Mouse (Mus musculus) liver, embryonic 14.5 days (tissue): ENCODE results near the gene Camk2d. TPM values are rescaled to one million over a fixed set of nuclear protein-coding genes. Genes with fewer than 3 reads are reported as not detected.

Source experiments
- ATAC-seq: fragments of 200-750 bp; cut with Nextera tagmentation; 2 replicates; pipeline ENCODE4 v1.8.0; 2017; ENCODE audit warnings: moderate number of reproducible peaks, mild to moderate bottlenecking, moderate library complexity; ENCODE audit not compliant: insufficient read depth
- DNase-seq, 3 experiments: peaks; one replicate each; pipeline ENCODE4 v3.0.0-alpha.2; 2012 to 2013; ENCODE audit warnings: low read depth in 3 of 3, low spot score in 3 of 3
- H3K27ac ChIP-seq: fragments of 300-500 bp; sonication (generic); 2 replicates; pipeline ENCODE4 v1.5.1; 2014; ENCODE audit warnings: moderate library complexity, mild to moderate bottlenecking, control low read depth, inconsistent platforms
- H3K27me3 ChIP-seq: fragments of 300-500 bp; sonication (generic); 2 replicates; pipeline ENCODE4 v1.6.1; 2014; ENCODE audit warnings: mild to moderate bottlenecking, low read length, moderate library complexity; ENCODE audit not compliant: control insufficient read depth, insufficient read depth
- H3K36me3 ChIP-seq: fragments of 300-500 bp; sonication (generic); replicated peaks from 2 replicates; pipeline ENCODE4 v1.6.1; 2014; ENCODE audit warnings: low read depth; ENCODE audit not compliant: control insufficient read depth, insufficient read depth
- H3K4me1 ChIP-seq, 2 experiments: fragments of 200-500 bp in 1 of 2; fragments of 300-500 bp in 1 of 2; sonication (generic) in 1 of 2; replicated peaks; 2 replicates each; pipeline ENCODE4 v1.6.1; 2012 to 2014; ENCODE audit warnings: antibody characterized with exemption in 1 of 2, inconsistent platforms in 1 of 2, low read length in 1 of 2; ENCODE audit not compliant: control insufficient read depth in 2 of 2, insufficient read depth in 2 of 2
- H3K4me2 ChIP-seq: fragments of 300-500 bp; sonication (generic); 2 replicates; pipeline ENCODE4 v1.6.1; 2014; ENCODE audit warnings: low read depth, mild to moderate bottlenecking, control low read depth, moderate library complexity
- H3K4me3 ChIP-seq, 2 experiments: fragments of 200-500 bp in 1 of 2; fragments of 300-500 bp in 1 of 2; sonication (generic) in 1 of 2; 2 replicates each; pipeline ENCODE4 v1.5.1; 2012 to 2014; ENCODE audit warnings: low read depth in 2 of 2, low read length in 2 of 2, mild to moderate bottlenecking in 2 of 2, control low read depth in 1 of 2, inconsistent platforms in 1 of 2, moderate library complexity in 1 of 2; ENCODE audit not compliant: insufficient read depth in 1 of 2
- H3K9ac ChIP-seq: fragments of 300-500 bp; sonication (generic); replicated peaks from 2 replicates; pipeline ENCODE4 v1.6.1; 2014; ENCODE audit warnings: mild to moderate bottlenecking, control low read depth, moderate library complexity
- H3K9me3 ChIP-seq: fragments of 300-500 bp; sonication (generic); 2 replicates; pipeline ENCODE4 v1.6.1; 2016; ENCODE audit warnings: low read length, mixed read lengths; ENCODE audit not compliant: control insufficient read depth
- CTCF ChIP-seq: IDR thresholded peaks from 2 replicates; pipeline ENCODE4 v1.5.1; 2016; ENCODE audit warnings: antibody characterized with exemption, low read depth, control low read depth
- EP300 ChIP-seq: IDR thresholded peaks from 2 replicates; pipeline ENCODE4 v1.6.1; 2016; ENCODE audit warnings: antibody characterized with exemption, low read depth
- WGBS: fragments of 180-500 bp; shearing (Covaris S2); extraction: QIAGEN DNeasy Blood & Tissue Kit; methylation state at CpG from one replicate; pipeline ENCODE4 v1.1.7; 2014; ENCODE audit not compliant: insufficient replicate concordance; 5-methylcytosine and 5-hydroxymethylcytosine counted together
- polyA plus RNA-seq, 2 experiments: library from polyadenylated mRNA; depleted of rRNA in 1 of 2; stranded (reverse) in 1 of 2; unstranded in 1 of 2; fragments of >200 nt; fragmentation: Nextera tagmentation in 1 of 2; extraction: Ambion mirVana in 1 of 2; gene quantifications; 2 replicates each; pipeline versions ENCODE4 v1.2.1 to v1.2.3; 2012 to 2014

The Camk2d gene
- polyA plus RNA-seq, 2 experiments, result 2.2 to 3.7 TPM

DNA sequence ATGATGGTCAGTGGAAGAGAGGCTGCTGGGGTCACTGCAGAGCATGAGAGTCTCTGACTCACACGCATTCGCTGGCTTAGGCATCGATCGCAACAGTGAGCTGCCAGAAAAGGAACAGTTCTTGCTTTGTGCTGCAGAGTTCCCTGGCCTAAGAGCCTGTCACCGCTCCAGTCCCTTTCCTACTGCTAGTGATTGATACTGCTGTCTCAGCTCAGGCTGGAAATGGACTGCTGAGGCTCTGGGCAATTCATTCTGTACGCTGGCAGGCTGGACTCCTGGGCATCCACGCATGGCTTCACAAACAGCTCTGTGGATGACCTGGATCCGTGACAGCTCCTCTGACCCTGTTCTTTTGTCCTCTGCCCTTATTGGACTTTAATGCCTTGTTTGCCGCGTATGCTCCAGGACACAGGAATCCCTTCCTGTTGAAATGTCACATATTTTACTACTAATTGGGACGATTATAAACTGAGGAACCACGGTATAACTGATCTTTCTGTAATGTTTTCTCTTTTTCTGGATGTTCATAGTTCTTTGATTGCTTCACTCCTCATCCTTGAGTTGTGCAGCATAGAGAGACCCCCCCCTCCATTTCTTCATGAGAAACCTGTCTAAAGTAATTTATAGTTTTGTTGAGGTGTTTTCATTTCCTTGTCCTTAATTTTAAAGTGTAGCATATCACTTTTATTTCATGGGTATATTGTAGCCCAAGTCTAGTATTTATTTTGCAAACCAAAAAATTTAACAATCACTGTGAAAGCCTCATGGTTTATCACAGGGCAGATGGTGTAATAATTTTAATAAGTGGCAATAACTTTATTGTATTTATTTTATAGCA is 99.6 kb downstream of the Camk2d start:
- Histone ChIP-seq H3K36me3 (no peaks in the 10 kb centered on the region), H3K4me2 (no peak overlapping the region), H3K4me1 (no peaks in the 10 kb centered on the region), H3K27me3 (no peaks in the 10 kb centered on the region), H3K9ac (no peak overlapping the region), H3K9me3 (no peaks in the 10 kb centered on the region), H3K27ac (no peak overlapping the region), H3K4me3 (no peak overlapping the region)
- 60% methylated on average over 12 of the region's 12 CpGs for WGBS
- no peak for ATAC-seq
- no peak for DNase-seq
- TF ChIP-seq EP300 (no peak), CTCF (no peak)

DNA sequence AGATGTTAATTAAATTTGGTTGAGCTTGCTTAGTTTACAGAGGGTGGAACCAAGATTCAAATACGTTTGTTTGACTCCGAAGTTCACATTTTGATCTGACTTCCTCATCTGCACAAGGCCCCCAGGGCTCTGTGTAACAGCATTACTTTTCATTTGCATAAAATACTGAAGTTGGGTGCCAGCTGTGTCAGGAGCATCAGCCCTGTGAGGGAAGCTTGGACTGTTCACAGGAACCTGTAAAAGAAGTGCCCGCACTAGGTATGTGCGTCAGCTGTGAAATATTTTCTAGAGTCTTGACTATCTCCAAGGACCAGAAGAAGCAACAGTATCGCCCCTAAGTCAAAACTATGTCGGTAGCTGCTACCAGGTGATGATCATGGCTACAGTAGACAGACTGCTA is 100.5 kb downstream of the Camk2d start:
- Histone ChIP-seq H3K9me3 (no peaks in the 10 kb centered on the region), H3K4me3 (no peak overlapping the region), H3K27me3 (no peaks in the 10 kb centered on the region), H3K27ac (no peak overlapping the region), H3K4me1 (no peaks in the 10 kb centered on the region), H3K9ac (no peak overlapping the region), H3K4me2 (no peak overlapping the region), H3K36me3 (no peaks in the 10 kb centered on the region)
- no peak for TF ChIP-seq CTCF
- TF ChIP-seq EP300, result no peak
- no peak for DNase-seq
- WGBS, result 42% methylated on average over 6 of the region's 6 CpGs
- no peak for ATAC-seq

DNA sequence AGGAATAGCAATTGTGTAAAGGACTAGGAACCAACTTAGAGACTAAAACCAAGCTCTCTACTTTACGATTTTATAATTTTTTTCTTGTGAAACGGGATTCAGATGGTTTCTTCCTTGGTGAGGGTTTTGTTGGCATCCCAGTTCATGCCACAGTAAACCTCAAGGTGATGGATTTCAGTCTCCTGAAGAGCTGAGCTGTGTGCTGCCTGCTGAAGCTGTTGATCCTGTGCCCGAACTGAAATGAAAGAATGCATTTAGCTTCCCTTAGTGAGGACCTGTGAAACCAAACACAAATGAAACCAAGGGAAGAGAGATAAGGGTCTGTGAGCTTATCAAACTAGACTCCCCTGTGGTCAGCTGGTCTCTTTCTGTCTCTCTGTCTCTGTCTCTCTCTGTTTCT is 103.6 kb downstream of the Camk2d start:
- DNase-seq, result no peak
- no peak for ATAC-seq
- no peaks in the 10 kb centered on the region for H3K27me3 ChIP-seq
- no peak overlapping the region for H3K4me2 ChIP-seq
- H3K4me3 ChIP-seq, result no peak overlapping the region
- H3K36me3 ChIP-seq, result no peaks in the 10 kb centered on the region
- WGBS, result 24% methylated on average over 3 of the region's 3 CpGs
- H3K9ac ChIP-seq, result no peak overlapping the region
- H3K4me1 ChIP-seq, result no peaks in the 10 kb centered on the region
- H3K9me3 ChIP-seq, result no peaks in the 10 kb centered on the region
- no peak for TF ChIP-seq EP300
- TF ChIP-seq CTCF, result no peak
- H3K27ac ChIP-seq, result no peak overlapping the region

DNA sequence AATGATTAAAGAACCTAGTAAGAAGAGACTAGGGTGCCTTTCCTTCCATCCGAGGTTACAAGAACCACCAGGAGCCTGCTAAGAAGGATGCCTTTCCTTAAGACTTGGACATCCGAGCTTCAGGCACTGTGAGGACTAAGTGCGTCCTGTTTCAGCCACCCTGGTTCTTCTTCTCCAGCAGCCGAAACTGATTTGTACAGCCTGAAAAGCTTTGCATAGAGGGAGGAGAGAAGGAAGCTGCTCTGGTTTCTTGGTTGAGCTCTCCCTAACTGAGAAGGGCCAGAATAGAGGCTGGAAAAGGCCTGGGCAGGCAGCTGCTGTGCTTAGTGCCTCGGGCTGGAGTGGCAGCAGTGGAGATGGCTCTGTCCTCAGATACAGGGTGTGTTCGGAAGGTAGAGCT is 105.0 kb downstream of the Camk2d start:
- WGBS, result 63% methylated on average over 6 of the region's 6 CpGs
- Histone ChIP-seq H3K27me3 (no peaks in the 10 kb centered on the region), H3K4me3 (no peak overlapping the region), H3K9ac (no peak overlapping the region), H3K9me3 (no peaks in the 10 kb centered on the region), H3K36me3 (no peaks in the 10 kb centered on the region), H3K4me2 (no peak overlapping the region), H3K27ac (no peak overlapping the region), H3K4me1 (no peaks in the 10 kb centered on the region)
- ATAC-seq (no peak), DNase-seq (no peak)
- TF ChIP-seq CTCF, result no peak
- TF ChIP-seq EP300, result no peak

DNA sequence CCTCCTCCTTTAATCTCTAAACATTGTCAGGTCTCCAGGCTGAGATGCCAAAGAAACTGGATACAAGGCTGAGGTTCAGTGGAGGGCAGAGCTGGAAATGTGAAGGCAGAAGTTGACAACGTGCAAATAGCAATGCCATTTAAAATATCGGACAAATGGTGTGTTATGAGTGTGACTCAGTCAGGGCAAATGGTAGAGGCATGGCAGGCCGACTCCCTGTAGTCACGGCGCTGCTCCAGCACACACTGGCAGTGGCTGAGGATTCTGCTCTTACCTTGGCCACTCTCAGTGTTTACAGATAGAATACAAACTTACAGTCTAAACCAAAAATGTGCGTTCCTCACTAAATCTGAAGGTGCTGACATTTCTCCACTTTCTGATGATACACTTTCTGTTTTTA is 105.5 kb downstream of the Camk2d start:
- DNase-seq (no peak), ATAC-seq (no peak)
- Histone ChIP-seq H3K9ac (no peak overlapping the region), H3K27me3 (no peaks in the 10 kb centered on the region), H3K4me2 (no peak overlapping the region), H3K36me3 (no peaks in the 10 kb centered on the region), H3K9me3 (no peaks in the 10 kb centered on the region), H3K27ac (no peak overlapping the region), H3K4me1 (no peaks in the 10 kb centered on the region), H3K4me3 (no peak overlapping the region)
- TF ChIP-seq CTCF, result no peak
- no peak for TF ChIP-seq EP300
- 67% methylated on average over 6 of the region's 6 CpGs for WGBS
